Mouse (Mus musculus): ENCODE data around the gene Kif26b. TPM values are rescaled to one million over a fixed set of nuclear protein-coding genes. Genes with fewer than 3 reads are reported as not detected.

Kif26b gene
- polyA plus RNA-seq, 1 experiment from 2014 or later: 4.7 TPM

DNA sequence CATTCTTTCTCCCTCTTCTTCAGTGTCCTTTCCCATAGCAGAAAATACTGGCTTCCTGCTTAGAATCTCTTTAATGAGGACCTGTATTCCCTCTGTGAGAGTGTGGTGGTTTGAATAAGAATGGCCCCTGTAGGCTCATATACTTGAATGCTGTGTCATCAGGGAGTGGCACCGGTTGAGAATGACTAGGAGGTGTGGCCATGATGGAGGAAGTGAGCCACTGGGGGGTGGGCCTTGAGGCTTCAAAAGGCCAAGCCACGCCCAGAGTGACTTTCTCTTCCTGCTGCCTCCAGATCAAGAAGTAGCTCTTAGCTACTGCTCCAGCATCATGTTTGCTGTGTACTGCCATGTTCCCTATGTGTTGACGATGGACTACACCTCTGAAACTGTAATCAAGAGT, 15.7 kb downstream of the Kif26b start:
- Histone ChIP-seq H3K27ac (no peak overlapping the region), H3K27me3 (ENCODE audit: poor library complexity, severe bottlenecking) (no peaks in the 10 kb centered on the region), H3K9me3 (no peaks in the 10 kb centered on the region), H3K4me3 (no peak overlapping the region), H3K36me3 (replicated peaks) (no peaks in the 10 kb centered on the region), H3K4me1 (no peaks in the 10 kb centered on the region)
- 81% methylated on average over 3 of the region's 3 CpGs for WGBS
- no peak for DNase-seq (ENCODE audit: extremely low spot score, low spot score)

- Histone ChIP-seq H3K9me3 (no peaks in the 10 kb centered on the region), H3K27me3 (ENCODE audit: poor library complexity, severe bottlenecking) (no peaks in the 10 kb centered on the region), H3K4me3 (no peak overlapping the region), H3K4me1 (peaks cover 20% of the 10 kb centered on the region), H3K27ac (no peak overlapping the region), H3K36me3 (replicated peaks) (no peaks in the 10 kb centered on the region)
- WGBS: 88% methylated on average over 4 of the region's 4 CpGs
- DNase-seq (ENCODE audit: extremely low spot score, low spot score): no peak
Observed at GRCm38 (mm10) chr1:178549576-178549975, 20.7 kb downstream of the Kif26b start.

DNA sequence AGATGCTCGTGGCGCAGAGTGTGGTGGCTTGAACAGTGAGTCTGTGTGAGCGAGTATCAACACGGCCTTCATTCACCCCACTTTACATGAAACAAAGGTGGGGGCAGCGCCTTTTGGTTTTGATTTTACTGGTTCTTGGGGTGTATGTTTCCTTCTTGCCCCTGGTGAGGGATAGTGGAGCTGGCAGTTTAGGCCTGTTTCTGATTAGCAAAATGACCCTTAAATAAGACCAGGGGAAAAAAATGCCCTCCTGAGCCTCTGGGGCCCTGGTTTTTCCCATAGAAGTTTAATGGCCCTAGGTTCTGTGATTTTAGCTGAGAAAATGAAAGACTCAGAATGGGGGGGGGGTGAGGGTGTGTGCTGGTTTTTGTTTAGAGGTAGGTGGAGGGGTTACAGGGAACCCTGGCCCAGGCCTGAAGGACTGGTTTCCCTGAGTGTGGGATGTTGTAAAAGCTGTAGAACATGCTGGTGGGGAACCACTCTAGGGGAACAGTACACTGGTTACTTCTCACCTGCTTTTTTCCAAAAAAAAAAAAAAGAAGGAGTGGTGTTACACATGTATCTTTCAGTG, 21.6 kb downstream of the Kif26b start:
- no peak for DNase-seq (ENCODE audit: extremely low spot score, low spot score)
- no peaks in the 10 kb centered on the region for H3K27me3 ChIP-seq (ENCODE audit: poor library complexity, severe bottlenecking)
- no peak overlapping the region for H3K27ac ChIP-seq
- no peaks in the 10 kb centered on the region for H3K36me3 ChIP-seq (replicated peaks)
- H3K4me1 ChIP-seq: peaks cover 20% of the 10 kb centered on the region
- no peak overlapping the region for H3K4me3 ChIP-seq
- H3K9me3 ChIP-seq: no peaks in the 10 kb centered on the region
- 77% methylated on average over 5 of the region's 5 CpGs for WGBS

DNA sequence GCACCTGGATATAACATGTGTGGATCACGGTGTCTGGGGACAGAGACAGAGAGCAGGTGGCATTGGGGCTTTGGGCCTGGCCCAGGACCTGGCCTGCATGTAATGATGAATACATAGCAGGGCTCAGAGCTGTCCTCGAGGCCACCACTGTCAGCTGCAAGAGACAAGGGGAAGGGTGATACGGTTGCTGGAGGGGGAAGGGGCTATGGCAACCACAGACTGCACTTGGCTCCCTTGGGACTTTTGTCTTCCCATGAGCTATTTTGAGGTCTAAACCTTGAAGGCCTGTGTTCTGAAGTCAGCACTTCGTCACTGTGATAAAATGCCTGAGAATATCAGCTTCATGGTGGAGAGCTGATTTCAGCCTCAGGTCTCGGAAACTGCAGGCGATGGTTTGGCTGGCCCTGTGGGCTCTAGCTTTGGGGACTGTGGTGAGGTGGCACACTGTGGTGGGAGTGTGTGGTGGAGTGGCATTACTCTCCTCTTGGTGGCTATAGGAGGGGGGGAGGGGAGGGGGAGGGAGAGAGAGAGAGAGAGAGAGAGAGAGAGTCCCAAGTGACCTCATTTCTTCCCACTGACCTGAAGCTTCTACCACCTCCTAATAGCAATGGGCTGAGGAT, 23.5 kb downstream of the Kif26b start:
- Histone ChIP-seq H3K27ac (no peak overlapping the region), H3K27me3 (ENCODE audit: poor library complexity, severe bottlenecking) (no peaks in the 10 kb centered on the region), H3K4me3 (no peak overlapping the region), H3K36me3 (replicated peaks) (no peaks in the 10 kb centered on the region), H3K4me1 (peaks cover 20% of the 10 kb centered on the region), H3K9me3 (no peaks in the 10 kb centered on the region)
- 87% methylated on average over 6 of the region's 6 CpGs for WGBS
- no peak for DNase-seq (ENCODE audit: extremely low spot score, low spot score)

- Histone ChIP-seq H3K36me3 (replicated peaks) (no peaks in the 10 kb centered on the region), H3K4me3 (no peak overlapping the region), H3K4me1 (peaks cover 20% of the 10 kb centered on the region), H3K9me3 (no peaks in the 10 kb centered on the region), H3K27me3 (ENCODE audit: poor library complexity, severe bottlenecking) (no peaks in the 10 kb centered on the region), H3K27ac (0 out of 2 replicates have a peak overlapping the region, but pooled peaks have one; percentile 11)
- WGBS: 70% methylated on average over 10 of the region's 10 CpGs
- no peak for DNase-seq (ENCODE audit: extremely low spot score, low spot score)
Observed at GRCm38 (mm10) chr1:178552898-178553284, 24.0 kb downstream of the Kif26b start.

DNA sequence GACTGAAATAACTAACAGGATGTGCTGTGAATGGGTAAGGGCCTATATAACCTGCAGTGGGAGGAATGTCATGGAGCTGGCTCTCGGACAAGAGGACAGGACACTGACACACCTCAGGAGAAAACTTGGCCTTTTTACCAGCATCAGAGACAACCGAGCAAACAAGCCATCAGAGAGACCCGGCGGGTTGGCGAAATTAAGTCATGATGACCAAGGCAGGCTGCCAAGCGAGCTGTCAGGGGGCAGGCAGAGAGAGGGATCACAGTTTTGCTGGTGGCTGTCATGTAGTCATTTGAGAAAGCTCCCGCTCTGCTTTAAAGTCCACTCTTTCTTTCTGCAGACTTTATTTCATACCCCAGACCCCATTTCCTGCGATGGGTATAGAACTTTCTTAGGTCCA, 27.3 kb downstream of the Kif26b start:
- DNase-seq (ENCODE audit: extremely low spot score, low spot score): no peak
- Histone ChIP-seq H3K36me3 (replicated peaks) (no peaks in the 10 kb centered on the region), H3K27me3 (ENCODE audit: poor library complexity, severe bottlenecking) (no peaks in the 10 kb centered on the region), H3K4me1 (peaks cover 20% of the 10 kb centered on the region), H3K9me3 (peaks cover 11% of the 10 kb centered on the region; the same call in 1 of the 2 replicates), H3K4me3 (no peak overlapping the region), H3K27ac (no peak overlapping the region)
- WGBS: 94% methylated on average over 8 of the region's 8 CpGs

DNA sequence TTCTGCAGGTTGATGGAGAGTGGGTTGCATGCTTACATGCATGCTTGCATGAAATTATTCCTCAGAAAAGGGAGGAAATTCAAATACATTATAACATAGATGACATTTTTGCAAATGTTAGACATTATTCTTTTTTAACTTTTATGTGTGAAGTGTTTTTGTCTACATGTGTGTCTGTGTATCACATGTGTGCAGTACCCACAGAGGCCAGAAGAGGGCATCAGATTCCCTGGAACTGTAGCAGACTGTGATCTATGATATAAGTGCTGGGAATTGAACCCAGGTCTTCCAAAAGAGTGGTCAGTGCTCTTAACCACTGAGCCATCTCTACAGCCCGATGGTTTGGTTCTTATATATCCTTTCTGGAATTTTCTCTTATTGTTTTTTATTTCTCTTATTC, 31.1 kb downstream of the Kif26b start:
- no peak overlapping the region for H3K27ac ChIP-seq
- H3K9me3 ChIP-seq: peaks cover 11% of the 10 kb centered on the region; the same call in 1 of the 2 replicates
- no peak for DNase-seq (ENCODE audit: extremely low spot score, low spot score)
- no peaks in the 10 kb centered on the region for H3K27me3 ChIP-seq (ENCODE audit: poor library complexity, severe bottlenecking)
- WGBS: 88% methylated on average over 1 of the region's 1 CpGs
- H3K36me3 ChIP-seq (replicated peaks): no peaks in the 10 kb centered on the region
- H3K4me1 ChIP-seq: peaks cover 4% of the 10 kb centered on the region
- H3K4me3 ChIP-seq: no peak overlapping the region

DNA sequence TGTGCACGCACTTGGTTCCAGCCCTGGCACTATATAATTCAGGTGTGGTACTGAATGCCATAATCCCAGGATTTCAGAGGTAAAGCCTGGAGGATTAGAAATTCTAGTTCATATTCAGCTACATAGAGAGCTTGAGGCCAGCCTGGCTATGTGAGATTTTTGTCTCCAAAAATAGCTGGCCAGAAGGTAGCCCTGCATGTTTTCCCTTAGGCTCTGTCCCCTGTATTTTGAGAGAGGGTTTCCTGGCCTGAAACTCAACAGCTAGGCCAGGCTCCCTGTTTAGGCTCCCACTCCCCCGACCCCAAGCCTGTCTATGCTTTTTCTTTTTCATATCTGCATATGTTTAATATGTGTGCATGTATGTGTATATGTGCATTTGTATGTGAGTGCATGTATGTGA, 34.9 kb downstream of the Kif26b start:
- WGBS: 79% methylated on average over 2 of the region's 2 CpGs

GRCm38 (mm10) chr1:178564800-178565199, 35.9 kb downstream of the Kif26b start:
- H3K4me1 ChIP-seq: peaks cover 32% of the 10 kb centered on the region
- 66% methylated on average over 4 of the region's 4 CpGs for WGBS
- no peak for DNase-seq (ENCODE audit: extremely low spot score, low spot score)

More for the DNA sequence above, 34.9 kb downstream of the Kif26b start:
- H3K27ac ChIP-seq: no peak overlapping the region
- peaks cover 23% of the 10 kb centered on the region for H3K4me1 ChIP-seq
- H3K9me3 ChIP-seq: peaks cover 11% of the 10 kb centered on the region; the same call in 1 of the 2 replicates
- H3K27me3 ChIP-seq (ENCODE audit: poor library complexity, severe bottlenecking): no peaks in the 10 kb centered on the region
- no peaks in the 10 kb centered on the region for H3K36me3 ChIP-seq (replicated peaks)
- no peak for DNase-seq (ENCODE audit: extremely low spot score, low spot score)
- H3K4me3 ChIP-seq: no peak overlapping the region

DNA sequence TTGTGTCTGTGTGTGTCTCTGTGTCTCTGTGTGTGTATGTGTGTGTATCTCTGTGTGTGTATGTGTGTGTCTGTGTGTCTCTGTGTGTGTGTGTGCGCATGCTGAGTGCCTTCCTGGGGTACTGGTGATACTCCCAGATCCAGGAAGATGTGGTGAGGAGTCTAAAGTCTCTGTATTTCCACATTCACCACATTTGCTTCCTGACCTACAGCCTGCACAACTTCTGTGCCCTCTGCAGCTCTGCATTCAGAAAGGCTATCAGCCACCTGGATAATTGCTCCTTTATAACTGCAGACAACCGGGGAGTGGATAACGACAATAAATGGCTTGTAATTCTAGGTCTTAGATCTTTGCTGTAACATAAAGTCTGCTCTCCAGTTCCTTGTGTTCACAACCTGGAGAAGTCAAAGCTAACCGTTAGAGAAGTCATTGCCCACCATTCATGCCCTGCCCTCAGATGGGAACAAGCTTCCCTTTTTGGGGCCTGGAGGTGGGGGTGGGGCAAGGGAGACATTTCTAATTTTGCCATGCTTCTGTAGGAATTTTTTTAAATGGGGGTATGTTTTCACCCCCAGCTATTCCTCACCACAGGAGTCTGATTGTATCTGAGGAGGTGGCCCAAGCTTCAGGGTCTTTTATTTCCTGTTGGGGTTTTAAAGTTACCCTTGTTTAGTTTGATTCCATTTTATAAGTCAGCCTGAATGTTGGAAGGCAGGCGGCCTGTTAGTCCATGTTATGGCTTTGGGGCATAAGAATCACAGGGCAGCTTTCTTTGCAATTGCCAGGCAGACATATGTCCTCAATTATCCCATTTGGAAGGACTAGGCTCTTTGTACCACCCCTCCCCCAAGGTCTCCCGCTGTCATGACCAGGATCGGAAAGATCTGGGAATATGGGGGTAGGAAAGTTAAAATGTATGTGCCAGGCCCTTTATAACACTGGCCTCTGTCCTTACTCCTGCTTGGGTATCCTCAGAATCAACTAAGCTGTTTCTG, 39.9 kb downstream of the Kif26b start:
- Histone ChIP-seq H3K9me3 (no peaks in the 10 kb centered on the region), H3K27me3 (ENCODE audit: poor library complexity, severe bottlenecking) (peaks cover 14% of the 10 kb centered on the region), H3K4me1 (peaks cover 66% of the 10 kb centered on the region), H3K27ac (peak overlapping the region; percentile 72), H3K36me3 (replicated peaks) (no peaks in the 10 kb centered on the region), H3K4me3 (no peak overlapping the region)
- WGBS: 53% methylated on average over 7 of the region's 7 CpGs
- peak; percentile 30 for DNase-seq (ENCODE audit: extremely low spot score, low spot score)

More at GRCm38 (mm10) chr1:178564800-178565199, 35.9 kb downstream of the Kif26b start:
- Histone ChIP-seq H3K4me3 (no peak overlapping the region), H3K27me3 (ENCODE audit: poor library complexity, severe bottlenecking) (peaks cover under 1% of the 10 kb centered on the region; the same call in 1 of the 2 replicates), H3K27ac (no peak overlapping the region), H3K36me3 (replicated peaks) (no peaks in the 10 kb centered on the region), H3K9me3 (peaks cover 6% of the 10 kb centered on the region; the same call in 1 of the 2 replicates)

DNA sequence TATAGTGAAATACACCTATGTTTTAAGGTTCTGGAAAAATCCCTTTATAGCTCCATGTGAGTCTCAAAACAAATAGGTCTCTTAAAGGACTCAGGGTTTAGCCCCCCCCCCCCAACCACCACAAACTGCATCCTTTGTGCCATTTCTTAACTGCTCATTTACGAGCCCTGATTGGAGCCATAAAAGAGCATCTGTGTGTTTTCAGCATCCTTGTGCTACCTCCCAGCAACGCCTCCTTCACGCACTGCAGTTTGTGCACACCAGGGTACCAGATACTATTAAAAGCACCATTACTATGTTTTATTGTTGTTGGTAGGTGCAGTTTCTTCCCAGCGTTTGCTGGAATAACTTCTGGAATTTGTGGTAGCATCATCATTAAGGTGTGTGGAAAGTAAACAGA, 42.1 kb downstream of the Kif26b start:
- Histone ChIP-seq H3K4me1 (peaks cover 62% of the 10 kb centered on the region), H3K4me3 (no peak overlapping the region), H3K36me3 (replicated peaks) (no peaks in the 10 kb centered on the region), H3K27me3 (ENCODE audit: poor library complexity, severe bottlenecking) (peaks cover 14% of the 10 kb centered on the region), H3K9me3 (peaks cover 8% of the 10 kb centered on the region; the same call in 1 of the 2 replicates), H3K27ac (no peak overlapping the region)
- 64% methylated on average over 4 of the region's 4 CpGs for WGBS
- no peak for DNase-seq (ENCODE audit: extremely low spot score, low spot score)

DNA sequence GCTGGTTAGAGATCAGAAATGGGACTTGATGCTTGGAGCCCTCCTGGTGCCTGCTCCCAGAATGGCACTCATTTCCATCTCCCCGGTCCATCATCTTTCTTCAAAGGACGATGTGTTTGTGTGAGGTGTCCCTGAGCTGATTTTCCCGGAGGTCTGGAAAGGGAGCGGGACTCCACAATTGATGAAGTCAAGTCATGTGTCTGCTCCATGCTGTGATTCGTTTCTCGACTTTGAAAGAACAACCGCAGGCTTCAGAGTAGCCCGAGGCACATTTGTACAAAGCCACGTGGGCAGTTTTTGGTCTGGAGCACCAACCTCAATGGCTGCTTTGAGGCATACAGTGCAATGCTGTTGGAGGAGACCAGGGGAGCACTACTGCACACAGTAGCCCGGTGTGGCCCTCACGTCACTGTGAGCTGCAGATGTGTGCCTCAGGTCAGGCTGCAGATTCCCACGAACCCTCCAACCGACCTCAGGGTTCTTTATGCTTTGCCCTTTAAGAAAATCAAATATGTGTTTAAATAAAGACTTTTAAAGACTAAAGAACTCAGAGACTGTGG, 43.0 kb downstream of the Kif26b start:
- peak; percentile 38 for DNase-seq (ENCODE audit: extremely low spot score, low spot score)
- Histone ChIP-seq H3K9me3 (peaks cover 8% of the 10 kb centered on the region; the same call in 1 of the 2 replicates), H3K4me3 (no peak overlapping the region), H3K36me3 (replicated peaks) (no peaks in the 10 kb centered on the region), H3K27ac (0 out of 2 replicates have a peak overlapping the region, but pooled peaks have one; percentile 48), H3K4me1 (peaks cover 62% of the 10 kb centered on the region), H3K27me3 (ENCODE audit: poor library complexity, severe bottlenecking) (peaks cover 14% of the 10 kb centered on the region)
- 31% methylated on average over 13 of the region's 13 CpGs for WGBS
